Mouse (Mus musculus) midbrain, embryonic 15.5 days (tissue): ENCODE data around the gene Nudt8. TPM values are rescaled to one million over a fixed set of nuclear protein-coding genes. Genes with fewer than 3 reads are reported as not detected.
"Not testable (repeated sequence)": the region's sequence is repeated elsewhere in the genome, so short reads cannot be mapped to it uniquely, and the experiment has no call there.

ENCODE experiments used
- ATAC-seq: fragments of 200-750 bp; cut with Nextera tagmentation; replicated peaks from 2 replicates; pipeline ENCODE4 v1.8.0; 2017; ENCODE audit warnings: moderate TSS enrichment
- H3K27ac ChIP-seq: fragments of 300-500 bp; sonication (generic); 2 replicates; pipeline ENCODE4 v1.5.1; 2015; ENCODE audit warnings: mild to moderate bottlenecking, inconsistent platforms
- H3K27me3 ChIP-seq: fragments of 300-500 bp; sonication (generic); replicated peaks from 2 replicates; pipeline ENCODE4 v1.6.1; 2015; ENCODE audit warnings: inconsistent platforms
- H3K36me3 ChIP-seq: fragments of 300-500 bp; sonication (generic); replicated peaks from 2 replicates; pipeline ENCODE4 v1.6.1; 2015; ENCODE audit warnings: inconsistent platforms
- H3K4me1 ChIP-seq: fragments of 300-500 bp; sonication (generic); 2 replicates; pipeline ENCODE4 v1.6.1; 2015; ENCODE audit warnings: inconsistent platforms
- H3K4me2 ChIP-seq: fragments of 300-500 bp; sonication (generic); 2 replicates; pipeline ENCODE4 v1.6.1; 2015; ENCODE audit warnings: inconsistent platforms, mild to moderate bottlenecking, moderate library complexity
- H3K4me3 ChIP-seq: fragments of 300-500 bp; sonication (generic); 2 replicates; pipeline ENCODE4 v1.5.1; 2015; ENCODE audit warnings: mild to moderate bottlenecking, inconsistent platforms
- H3K9ac ChIP-seq: fragments of 300-500 bp; sonication (generic); 2 replicates; pipeline ENCODE4 v1.6.1; 2015; ENCODE audit warnings: mild to moderate bottlenecking, inconsistent platforms
- H3K9me3 ChIP-seq: fragments of 300-500 bp; sonication (generic); 2 replicates; pipeline ENCODE4 v1.6.1; 2016; ENCODE audit warnings: inconsistent platforms
- WGBS: fragments of 180-500 bp; shearing (Covaris S2); methylation state at CpG from one replicate; pipeline ENCODE4 v1.1.7; 2015; ENCODE audit warnings: mixed read lengths; 5-methylcytosine and 5-hydroxymethylcytosine counted together
- polyA plus RNA-seq: library from polyadenylated mRNA; unstranded; fragments of >200 nt; fragmentation: Nextera tagmentation; extraction: Ambion mirVana; gene quantifications from 2 replicates; pipeline ENCODE4 v1.2.1, GENCODE M21; 2015

Gene Nudt8
- polyA plus RNA-seq, 1 experiment from 2014 or later: 33.4 TPM

GRCm38 (mm10) chr19:4045966-4046865, 45.8 kb downstream of the Nudt8 start, which contains the start of gene Gstp2:
Gene Gstp2 (minus strand): TSS chr19:4046023.
- H3K27ac ChIP-seq: no peak within 1 kb of the TSS
- H3K36me3 ChIP-seq: no peaks in the 10 kb centered on the region
- no peaks in the 10 kb centered on the region for H3K27me3 ChIP-seq
- 57% methylated on average over 16 of the region's 16 CpGs for WGBS
- peak within 1 kb of the TSS; percentile 18; the same call in 1 of the 2 replicates for H3K4me2 ChIP-seq
- no peak within 1 kb of the TSS for H3K9ac ChIP-seq
- H3K9me3 ChIP-seq: no peaks in the 10 kb centered on the region
- 0 out of 2 replicates have a peak, but pooled peaks cover 2% of the 10 kb centered on the region for H3K4me1 ChIP-seq
- no peak within 1 kb of the TSS for H3K4me3 ChIP-seq
- ATAC-seq: no peak

DNA sequence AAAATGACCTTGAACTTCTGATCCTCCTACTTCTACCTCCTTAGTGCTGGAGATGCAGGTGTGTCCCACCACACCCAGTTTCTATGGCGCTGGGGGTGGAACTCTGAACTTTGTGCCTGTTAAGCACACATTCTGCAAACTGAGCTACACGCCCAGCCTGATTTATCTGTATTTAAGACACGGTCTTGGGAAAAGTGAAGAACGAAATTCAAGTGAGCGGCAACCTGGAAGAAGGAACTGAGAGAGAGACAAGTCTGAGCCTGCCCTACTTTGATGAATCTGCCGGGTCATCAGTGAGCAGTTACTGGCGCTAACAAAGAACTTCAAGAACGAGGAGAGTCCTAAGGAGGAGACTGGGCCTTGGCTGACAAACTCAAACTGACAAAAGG, 46.5 kb downstream of the Nudt8 start:
- H3K4me1 ChIP-seq: 0 out of 2 replicates have a peak, but pooled peaks cover 2% of the 10 kb centered on the region
- no peak overlapping the region for H3K4me3 ChIP-seq
- no peak overlapping the region for H3K9ac ChIP-seq
- no peak overlapping the region for H3K4me2 ChIP-seq
- H3K27me3 ChIP-seq: no peaks in the 10 kb centered on the region
- WGBS: 83% methylated on average over 8 of the region's 8 CpGs
- no peak overlapping the region for H3K27ac ChIP-seq
- ATAC-seq: no peak
- no peaks in the 10 kb centered on the region for H3K36me3 ChIP-seq
- no peaks in the 10 kb centered on the region for H3K9me3 ChIP-seq

DNA sequence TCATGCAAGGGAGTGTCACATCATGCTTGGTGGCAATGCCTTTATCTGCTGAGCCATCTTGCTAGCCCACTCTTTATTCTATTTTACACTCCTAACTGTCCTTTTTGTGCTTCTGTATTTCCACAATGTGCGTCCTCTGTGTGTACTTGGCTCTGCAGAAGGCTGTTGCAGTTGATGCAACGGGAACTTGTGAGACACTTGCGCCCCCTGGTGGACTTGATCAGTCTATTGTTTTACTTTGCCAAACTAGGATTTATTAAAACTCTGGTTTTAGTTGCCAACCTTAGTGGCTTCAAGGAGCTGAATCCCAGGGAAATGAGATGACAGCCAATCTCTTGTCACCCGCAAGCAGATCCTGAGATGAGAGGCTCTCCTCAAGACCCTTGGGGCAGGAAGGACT, 47.5 kb downstream of the Nudt8 start:
- H3K4me1 ChIP-seq: 0 out of 2 replicates have a peak, but pooled peaks cover 2% of the 10 kb centered on the region
- no peak for ATAC-seq

DNA sequence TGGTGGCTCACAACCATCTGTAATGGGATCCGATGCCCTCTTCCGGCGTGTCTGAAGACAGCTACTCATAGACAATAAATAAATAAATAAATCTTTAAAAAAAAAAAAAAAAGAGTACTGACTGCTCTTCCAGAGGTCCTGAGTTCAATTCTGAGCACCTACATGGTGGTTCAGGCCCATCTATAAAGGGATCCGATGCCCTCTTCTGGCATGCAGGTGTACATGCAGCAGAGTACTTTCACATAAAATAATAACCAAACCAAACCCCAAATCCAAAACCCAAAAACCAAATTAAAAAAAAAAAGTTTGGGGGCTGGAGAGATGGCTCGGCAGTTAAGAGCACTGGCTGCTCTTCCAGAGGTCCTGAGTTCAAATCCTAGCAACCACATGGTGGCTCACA, 48.7 kb downstream of the Nudt8 start:
- H3K9ac ChIP-seq, ATAC-seq, H3K4me2 ChIP-seq, H3K27ac ChIP-seq, H3K27me3 ChIP-seq, H3K36me3 ChIP-seq, H3K4me1 ChIP-seq, H3K9me3 ChIP-seq, H3K4me3 ChIP-seq: not testable (repeated sequence)
- WGBS: 84% methylated on average over 5 of the region's 5 CpGs

More for the DNA sequence above, 47.5 kb downstream of the Nudt8 start:
- Histone ChIP-seq H3K4me3 (no peak overlapping the region), H3K27me3 (no peaks in the 10 kb centered on the region), H3K9ac (no peak overlapping the region), H3K9me3 (no peaks in the 10 kb centered on the region), H3K36me3 (no peaks in the 10 kb centered on the region), H3K4me2 (no peak overlapping the region), H3K27ac (no peak overlapping the region)
- WGBS: 14% methylated on average over 4 of the region's 4 CpGs

GRCm38 (mm10) chr19:4051016-4051415, 50.6 kb downstream of the Nudt8 start:
- Histone ChIP-seq H3K4me1 (no peaks in the 10 kb centered on the region), H3K4me2 (no peak overlapping the region), H3K9ac (no peak overlapping the region), H3K27me3 (no peaks in the 10 kb centered on the region), H3K27ac (no peak overlapping the region), H3K36me3 (no peaks in the 10 kb centered on the region), H3K4me3 (no peak overlapping the region), H3K9me3 (no peaks in the 10 kb centered on the region)
- WGBS: 96% methylated on average over 5 of the region's 5 CpGs
- ATAC-seq: no peak

Other genes starting within 250 kb of the Nudt8 start
- gene Kmt5b, start 233.2 kb upstream of the Nudt8 start, polyA plus RNA-seq: 51.9 and 59.9 TPM in 2 replicates
- 65.6 and 66.3 TPM in 2 replicates for gene Chka, start 148.8 kb upstream of the Nudt8 start, polyA plus RNA-seq
- 12.7 and 14.6 TPM in 2 replicates for gene Tcirg1, start 93.4 kb upstream of the Nudt8 start, polyA plus RNA-seq
- gene Ndufs8, start 87.8 kb upstream of the Nudt8 start, polyA plus RNA-seq: 246 and 258 TPM in 2 replicates
- gene Aldh3b1, start 70.8 kb upstream of the Nudt8 start, polyA plus RNA-seq: 1.9 TPM in 2 replicates
- 11.7 and 11.8 TPM in 2 replicates for gene Unc93b1, start 65.4 kb upstream of the Nudt8 start, polyA plus RNA-seq
- not detected in 2 replicates for gene Aldh3b3, start 41.9 kb upstream of the Nudt8 start, polyA plus RNA-seq
- 0.43 and 0.67 TPM in 2 replicates for gene Aldh3b2, start 28.3 kb upstream of the Nudt8 start, polyA plus RNA-seq
- 1.7 and 2.2 TPM in 2 replicates for gene Acy3, start 14.0 kb upstream of the Nudt8 start, polyA plus RNA-seq
- gene Tbx10, start 7.8 kb upstream of the Nudt8 start, polyA plus RNA-seq: not detected in 2 replicates
- 6.5 and 8.3 TPM in 2 replicates for gene Gm49405, start within 50 bp of the Nudt8 start, polyA plus RNA-seq
- 8.4 and 12.1 TPM in 2 replicates for gene Doc2g, start 2.7 kb downstream of the Nudt8 start, polyA plus RNA-seq
- gene Ndufv1, start 12.2 kb downstream of the Nudt8 start, polyA plus RNA-seq: 229 and 239 TPM in 2 replicates
- gene Gstp1, start 37.4 kb downstream of the Nudt8 start, polyA plus RNA-seq: 513 and 520 TPM in 2 replicates
- gene Gstp2, start 45.4 kb downstream of the Nudt8 start, polyA plus RNA-seq: 2.7 and 5.6 TPM in 2 replicates
- gene Gstp3, start 59.0 kb downstream of the Nudt8 start, polyA plus RNA-seq: not detected in 2 replicates
- gene Cabp2, start 81.0 kb downstream of the Nudt8 start, polyA plus RNA-seq: 0.22 TPM in 1 of 2 replicates, not detected in the other
- gene Cdk2ap2, start 96.6 kb downstream of the Nudt8 start, polyA plus RNA-seq: 92.3 and 92.9 TPM in 2 replicates
- gene Pitpnm1, start 99.4 kb downstream of the Nudt8 start, polyA plus RNA-seq: 97.7 and 102 TPM in 2 replicates
- gene Aip, start 125.3 kb downstream of the Nudt8 start, polyA plus RNA-seq: 99.5 and 101 TPM in 2 replicates
- gene Gpr152, start 139.2 kb downstream of the Nudt8 start, polyA plus RNA-seq: 0.04 TPM in 1 of 2 replicates, not detected in the other
- 0.22 and 0.28 TPM in 2 replicates for gene Cabp4, start 143.5 kb downstream of the Nudt8 start, polyA plus RNA-seq
- gene Coro1b, start 148.0 kb downstream of the Nudt8 start, polyA plus RNA-seq: 127 and 139 TPM in 2 replicates
- 0.26 and 0.96 TPM in 2 replicates for gene Ptprcap, start 153.0 kb downstream of the Nudt8 start, polyA plus RNA-seq
- 60.1 and 60.7 TPM in 2 replicates for gene Rps6kb2, start 162.8 kb downstream of the Nudt8 start, polyA plus RNA-seq
- gene Carns1, start 174.9 kb downstream of the Nudt8 start, polyA plus RNA-seq: 5.9 and 6.9 TPM in 2 replicates
- gene Tbc1d10c, start 190.7 kb downstream of the Nudt8 start, polyA plus RNA-seq: 0.38 and 0.93 TPM in 2 replicates
- gene Ppp1ca, start 191.5 kb downstream of the Nudt8 start, polyA plus RNA-seq: 537 and 571 TPM in 2 replicates
- gene Rad9a, start 201.1 kb downstream of the Nudt8 start, polyA plus RNA-seq: 23.7 and 24.9 TPM in 2 replicates
- gene Clcf1, start 213.7 kb downstream of the Nudt8 start, polyA plus RNA-seq: 0.79 and 0.88 TPM in 2 replicates
- not detected in 2 replicates for gene AC109138.7, start 213.8 kb downstream of the Nudt8 start, polyA plus RNA-seq
- 20.4 and 20.6 TPM in 2 replicates for gene Pold4, start 231.3 kb downstream of the Nudt8 start, polyA plus RNA-seq